Mouse (Mus musculus) large intestine, adult 2 months (tissue): Measurements from ENCODE around the gene Usp18. TPM values are rescaled to one million over a fixed set of nuclear protein-coding genes. Genes with fewer than 3 reads are reported as not detected.

Experiments
- DNase-seq: peaks from one replicate; pipeline ENCODE4 v3.0.0-alpha.2; 2012; ENCODE audit warnings: low read depth, low spot score
- WGBS: fragments of 180-500 bp; shearing (Covaris S2); methylation state at CpG from one replicate; pipeline ENCODE4 v1.1.7; 2018; 5-methylcytosine and 5-hydroxymethylcytosine counted together
- polyA plus RNA-seq: library from polyadenylated mRNA; depleted of rRNA; stranded (reverse); fragments of >200 nt; gene quantifications from 2 replicates; pipeline ENCODE4 v1.2.3, GENCODE M21; 2012; rRNA removed

Usp18 gene
- polyA plus RNA-seq, 1 experiment, result 4.7 TPM

DNA sequence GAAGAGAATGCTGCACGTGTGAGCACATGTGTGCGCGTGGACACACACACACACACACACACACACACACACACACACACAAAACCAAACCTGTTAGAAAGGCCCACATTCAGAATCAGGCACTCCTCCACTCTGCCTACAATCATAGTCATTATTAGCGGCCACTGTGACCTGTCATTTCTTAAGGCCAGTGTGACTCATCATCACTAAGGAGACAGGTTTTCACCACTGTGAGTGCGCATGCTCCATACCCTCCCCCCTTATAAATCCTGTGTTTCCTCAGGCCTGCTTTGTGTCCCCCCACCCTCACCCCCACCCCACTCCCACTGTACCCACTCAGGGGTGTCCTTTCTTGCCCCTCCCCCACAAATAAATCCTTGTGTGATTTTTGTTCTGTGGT, 38.4 kb downstream of the Usp18 start:
- DNase-seq, result no peak
- 84% methylated on average over 5 of the region's 5 CpGs for WGBS

DNA sequence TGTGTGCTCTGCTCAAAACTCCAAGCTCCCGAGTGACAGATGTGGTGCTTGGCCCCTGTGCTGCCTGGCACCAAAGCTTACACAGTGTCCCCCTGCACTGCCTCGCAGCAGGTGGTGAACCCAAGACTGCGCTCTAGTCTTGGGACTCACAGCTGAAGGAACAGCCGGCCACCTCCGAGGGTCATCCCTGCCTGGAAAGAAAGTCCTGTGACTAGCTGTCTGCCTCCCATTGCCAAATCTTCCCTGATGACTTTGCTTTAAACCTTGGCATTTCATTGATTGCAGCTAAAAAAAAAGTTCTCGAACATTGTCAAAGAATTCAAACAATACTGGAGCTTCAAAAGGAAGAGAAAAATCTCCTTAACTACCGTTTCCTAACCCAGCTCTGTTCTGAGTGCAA, 53.6 kb downstream of the Usp18 start:
- DNase-seq, result no peak
- WGBS, result 47% methylated on average over 7 of the region's 7 CpGs

DNA sequence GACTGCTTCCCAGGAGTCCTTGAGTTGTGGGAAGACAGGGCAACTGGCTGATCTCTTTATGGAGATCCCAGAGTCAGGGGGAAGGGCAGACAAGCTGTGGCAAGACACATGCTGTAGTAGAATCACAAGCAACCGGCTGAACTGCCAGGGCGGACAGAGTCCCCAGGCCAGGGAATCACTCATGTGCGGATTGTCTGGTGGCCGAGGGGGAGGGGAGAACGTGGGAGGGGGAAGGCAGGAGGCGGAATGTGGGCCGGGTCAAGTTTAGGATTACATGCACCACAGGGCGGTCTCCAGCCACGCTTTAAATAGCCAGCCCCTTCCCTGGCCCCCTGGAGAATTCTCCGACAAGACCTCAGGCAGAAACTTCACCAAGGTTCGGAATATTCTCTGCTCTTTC, 54.2 kb downstream of the Usp18 start, which contains the start of gene Slc6a13:
TSS of gene Slc6a13 (plus strand) at position 274 of the 400 bp plus-strand sequence.
- no peak for DNase-seq

DNA sequence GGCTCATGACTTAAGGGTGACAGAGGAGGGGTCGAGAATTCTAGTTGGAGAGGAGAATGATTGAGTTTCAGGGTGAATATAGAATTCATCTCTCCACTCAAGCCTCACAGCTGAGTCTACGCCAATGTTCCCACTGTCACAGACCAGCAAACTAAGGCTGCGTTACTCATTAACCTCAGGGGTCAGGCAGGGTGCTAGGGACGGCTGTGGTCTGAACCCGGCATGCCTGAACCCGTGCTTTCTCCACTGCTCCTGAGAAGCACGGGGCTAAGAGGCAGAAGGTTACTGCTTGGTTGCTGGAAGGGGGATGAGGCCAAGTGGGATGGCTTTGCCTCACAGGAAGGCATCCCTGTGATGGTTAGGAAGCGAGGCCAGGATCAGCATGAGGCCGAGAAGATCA, 54.8 kb downstream of the Usp18 start:
- WGBS, result 32% methylated on average over 9 of the region's 9 CpGs
- no peak for DNase-seq

More for the DNA sequence above, 54.2 kb downstream of the Usp18 start, which contains the start of gene Slc6a13:
- WGBS, result 10% methylated on average over 11 of the region's 11 CpGs

DNA sequence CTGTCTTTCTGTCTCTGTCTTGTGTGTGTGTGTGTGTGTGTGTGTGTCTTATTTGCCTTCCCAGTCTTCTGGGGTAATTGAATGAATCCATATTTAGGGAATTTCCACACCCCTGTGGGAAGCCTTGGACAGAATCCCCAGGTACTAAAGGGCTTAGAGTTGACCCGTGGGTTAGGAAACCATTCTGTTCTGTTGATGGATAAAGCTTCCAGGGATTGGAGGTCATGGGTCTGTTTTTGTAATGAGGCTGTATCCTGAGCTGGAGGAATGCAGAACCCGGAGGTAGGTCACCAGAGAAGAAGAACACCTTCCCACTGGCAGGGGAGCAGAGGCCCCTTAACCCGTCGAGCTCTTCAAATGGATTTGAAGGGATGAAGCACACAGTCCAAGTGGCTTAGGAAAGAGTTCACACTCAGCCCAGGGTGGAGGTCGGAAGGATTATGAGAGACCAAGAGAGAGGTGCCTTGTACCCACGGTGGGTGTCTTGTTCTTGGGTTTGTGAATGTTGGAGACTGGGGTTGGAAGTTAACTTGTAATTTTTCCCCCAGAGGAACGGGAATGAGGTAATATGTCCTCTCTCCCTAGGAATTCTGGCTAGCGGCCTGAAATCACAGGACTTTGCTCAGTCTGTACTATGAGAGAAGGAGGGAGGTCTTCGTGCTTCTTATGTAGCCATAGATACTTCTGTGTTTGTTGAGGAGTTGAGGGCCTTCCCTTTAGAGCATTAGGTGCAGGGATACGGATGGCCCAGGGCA, 57.9 kb downstream of the Usp18 start:
- WGBS, result 58% methylated on average over 10 of the region's 10 CpGs
- DNase-seq, result no peak

DNA sequence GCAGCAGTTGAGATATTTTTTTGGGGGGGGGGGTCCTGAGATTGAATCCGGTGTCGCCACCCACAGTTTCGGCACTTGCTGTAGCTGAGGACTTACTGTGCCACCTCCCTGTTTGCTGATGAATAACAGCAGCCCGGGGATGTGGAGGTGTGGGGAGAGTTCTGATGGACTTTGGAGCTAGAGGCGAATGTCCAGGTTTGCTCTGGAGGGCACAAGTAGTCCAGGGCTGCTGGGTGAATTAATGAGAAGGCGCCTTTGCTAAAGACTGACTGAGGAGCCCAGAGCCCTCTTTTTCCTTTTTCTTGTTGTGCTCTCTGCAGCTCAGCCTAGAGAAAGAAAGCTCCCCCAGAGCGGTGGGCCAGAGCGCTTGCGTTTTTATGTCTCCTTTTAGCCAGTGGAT, 58.9 kb downstream of the Usp18 start:
- DNase-seq, result no peak
- WGBS, result 67% methylated on average over 9 of the region's 9 CpGs

DNA sequence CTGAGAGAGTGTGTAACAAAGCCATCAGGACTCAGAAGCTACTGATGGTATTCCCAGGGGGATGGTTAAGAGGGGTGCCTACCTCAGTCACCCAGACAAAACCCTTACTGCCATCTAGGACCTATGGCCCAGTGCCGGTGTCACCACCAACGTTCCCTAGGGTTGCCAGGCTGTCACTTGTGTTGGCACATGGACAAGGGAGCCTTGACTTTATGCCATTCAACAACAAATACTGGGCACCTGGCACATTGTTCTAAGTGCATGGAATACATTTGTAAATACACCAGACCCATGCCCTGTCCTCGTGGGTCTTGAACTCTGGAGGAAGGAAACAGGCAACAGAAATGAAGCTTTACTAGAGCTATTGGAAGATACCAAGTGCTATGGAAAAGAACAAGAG, 59.9 kb downstream of the Usp18 start:
- DNase-seq, result no peak
- 74% methylated on average over 3 of the region's 3 CpGs for whole genome bisulfite sequencing

DNA sequence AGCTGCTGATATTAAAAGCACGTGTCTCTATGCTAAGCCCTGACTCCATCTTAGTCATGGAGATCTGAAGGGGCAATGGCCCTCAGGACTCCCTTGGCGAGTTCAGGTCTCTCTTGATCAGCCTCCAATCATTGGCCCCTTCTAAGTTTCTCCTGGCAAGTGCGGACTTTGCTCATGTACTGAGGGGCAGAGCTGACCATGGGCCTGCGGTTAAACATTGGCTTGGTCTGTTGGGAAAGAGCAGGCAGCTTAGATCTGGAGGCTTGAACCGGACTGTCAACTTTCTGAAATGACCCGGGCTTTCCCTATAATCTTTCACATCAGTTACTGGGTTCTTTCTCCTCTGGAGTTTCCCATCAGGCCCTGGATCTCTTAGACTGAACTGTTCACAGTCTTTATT, 65.3 kb downstream of the Usp18 start:
- DNase-seq, result no peak
- WGBS, result 39% methylated on average over 6 of the region's 6 CpGs

DNA sequence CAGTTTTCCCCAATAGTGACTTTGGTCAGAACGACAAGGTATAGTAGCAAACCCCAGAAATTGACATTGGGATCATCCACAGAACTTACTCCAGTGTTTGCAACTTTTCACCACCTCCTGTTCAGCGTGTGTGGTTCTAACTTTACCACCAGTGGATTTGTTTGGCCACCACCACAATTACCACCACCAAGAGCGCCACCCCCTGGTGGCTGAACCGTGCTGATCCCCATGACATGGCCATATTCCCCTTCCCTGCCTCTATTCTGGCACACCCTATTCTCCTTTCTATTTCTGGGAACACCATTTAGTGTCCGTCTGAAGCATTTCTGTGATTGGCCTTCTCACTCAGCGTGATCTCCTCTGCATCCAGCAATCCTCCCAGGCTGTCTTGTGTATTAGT, 73.4 kb downstream of the Usp18 start:
- no peak for DNase-seq
- 47% methylated on average over 6 of the region's 6 CpGs for WGBS

Other genes with a start within 250 kb of the Usp18 start
- 8.1 and 10.2 TPM in 2 replicates for gene Mical3, start 114.9 kb upstream of the Usp18 start, polyA plus RNA-seq
- gene Pex26, start 62.2 kb upstream of the Usp18 start, polyA plus RNA-seq, result 16.1 and 17.3 TPM in 2 replicates
- 0.20 and 0.30 TPM in 2 replicates for gene Tuba8, start 35.2 kb upstream of the Usp18 start, polyA plus RNA-seq
- 0.64 and 0.73 TPM in 2 replicates for gene Slc6a13, start 54.3 kb downstream of the Usp18 start, polyA plus RNA-seq
- gene Slc6a12, start 97.2 kb downstream of the Usp18 start, polyA plus RNA-seq, result 0.26 and 0.37 TPM in 2 replicates
- 0.32 and 0.33 TPM in 2 replicates for gene Iqsec3, start 227.8 kb downstream of the Usp18 start, polyA plus RNA-seq